Mouse (Mus musculus) ovary, adult 2 months (tissue): ENCODE data around the gene Lypd9. TPM values are rescaled to one million over a fixed set of nuclear protein-coding genes. Genes with fewer than 3 reads are reported as not detected.

Experiments used
- polyA plus RNA-seq: library from polyadenylated mRNA; depleted of rRNA; stranded (reverse); fragments of >200 nt; gene quantifications from 2 replicates; pipeline ENCODE4 v1.2.3, GENCODE M21; 2012; rRNA removed

Gene Lypd9
- polyA plus RNA-seq, result not detected in 2 replicates

DNA sequence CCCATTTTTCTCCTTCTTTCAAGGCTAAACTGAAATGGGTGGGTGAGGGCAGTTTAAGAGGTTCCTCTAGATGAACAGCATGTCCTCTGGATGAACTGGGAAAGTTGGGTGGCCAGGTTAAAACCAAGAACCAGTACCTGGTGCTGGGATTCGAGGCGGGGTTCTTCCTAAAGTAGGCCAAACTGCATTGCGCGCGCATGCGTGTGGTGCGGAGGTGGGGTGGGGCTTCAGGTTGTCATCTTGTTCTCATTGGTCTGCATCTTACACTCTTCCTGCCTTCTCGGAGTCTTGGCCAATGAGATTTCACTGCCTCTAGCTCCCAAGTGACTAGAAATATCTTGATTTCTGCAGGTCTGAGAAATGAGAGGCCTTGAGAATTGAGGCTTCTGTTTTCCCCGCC is at the start of gene Lypd9:
Lypd9 (minus strand) TSS at position 165 of the 400 bp plus-strand sequence.

DNA sequence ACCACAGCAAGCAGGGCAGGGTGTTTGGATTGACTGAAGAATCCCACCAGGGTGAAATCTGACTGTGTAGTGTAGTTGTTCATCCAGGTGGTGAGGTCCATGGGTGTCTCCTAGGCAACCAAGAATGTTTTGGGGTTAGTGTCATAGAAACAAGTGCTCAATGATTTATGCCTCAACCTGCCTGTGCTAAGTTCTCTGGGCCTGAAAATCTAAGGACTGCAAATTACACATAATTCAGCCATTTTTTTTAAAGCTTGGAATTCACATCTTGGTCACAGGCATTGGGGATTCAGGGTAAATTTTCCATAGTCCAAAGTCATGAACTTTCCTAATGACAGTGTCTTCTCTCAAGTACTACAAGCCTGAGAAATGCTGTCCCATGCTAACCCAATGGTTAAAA is 49.7 kb upstream of the Lypd9 start, which contains the start of gene Olfr331:
Olfr331 (minus strand) TSS at position 101 of the 400 bp plus-strand sequence.

DNA sequence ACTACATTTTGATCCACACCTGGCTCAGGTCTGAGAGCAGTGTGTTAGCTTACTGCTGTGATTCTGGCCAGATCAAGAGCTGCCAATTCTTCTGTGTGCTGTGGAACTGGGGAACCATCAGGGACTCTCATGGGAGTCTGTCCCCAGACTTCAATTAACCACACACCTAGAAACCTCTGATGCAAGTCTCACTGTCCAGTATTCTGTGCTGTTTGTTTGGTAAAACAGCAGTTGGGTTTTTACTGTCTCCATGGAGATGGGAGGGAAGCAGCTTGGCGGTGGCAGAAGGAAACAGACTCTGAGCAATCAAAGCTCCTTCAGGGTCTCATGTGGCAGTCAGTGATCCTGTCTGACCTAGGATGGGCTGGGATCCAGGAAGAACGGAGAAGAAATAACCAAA is 39.7 kb upstream of the Lypd9 start, which contains the start of gene Olfr332:
Olfr332 (minus strand) TSS at position 101 of the 400 bp plus-strand sequence.

DNA sequence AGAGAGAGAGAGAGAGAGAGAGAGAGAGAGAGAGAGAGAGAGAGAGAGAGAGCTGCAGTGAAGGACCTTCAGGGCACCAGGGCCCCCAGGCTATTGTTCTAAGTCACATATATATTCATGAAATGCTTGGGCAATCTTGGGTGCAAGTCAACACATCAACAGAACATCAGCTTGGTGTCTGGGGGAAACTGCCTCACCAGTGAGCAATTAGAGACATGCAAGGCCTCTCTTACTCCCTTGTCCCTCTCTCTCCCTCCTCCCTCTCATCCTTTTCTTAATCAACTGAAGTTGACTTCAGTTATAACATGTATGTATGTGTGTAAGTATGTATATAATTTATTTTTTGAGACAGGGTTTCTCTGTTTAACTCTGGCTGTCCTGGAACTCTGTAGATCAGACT is 9.4 kb upstream of the Lypd9 start, which contains the start of gene Olfr30:
Olfr30 (minus strand) TSS at position 101 of the 400 bp plus-strand sequence.

DNA sequence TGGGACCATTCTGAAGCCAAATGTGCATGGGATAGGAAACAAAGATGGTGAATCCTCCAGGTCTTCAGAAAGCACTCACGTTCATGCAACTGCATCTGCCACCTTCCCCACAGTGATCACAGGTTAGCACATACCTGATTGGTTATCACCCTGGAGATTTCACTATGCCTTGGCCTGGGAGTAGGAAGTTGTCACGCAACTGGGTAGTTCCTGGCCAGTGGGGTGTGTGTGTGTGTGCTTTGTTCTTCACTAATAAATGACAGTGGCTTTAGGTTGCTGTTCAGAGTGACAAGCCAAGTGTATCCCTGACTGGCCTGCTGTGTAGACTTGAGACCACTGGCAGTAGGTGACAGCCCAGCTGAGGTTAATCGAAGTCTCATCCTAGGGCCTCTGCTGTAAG is 20.5 kb downstream of the Lypd9 start, which contains the start of gene Gm12253:
Gm12253 (plus strand) TSS at position 301 of the 400 bp plus-strand sequence.

GRCm38 (mm10) chr11:58420815-58421214 is 31.9 kb downstream of the Lypd9 start, which contains the start of gene 1810065E05Rik:
TSS of gene 1810065E05Rik (plus strand) at chr11:58421111.

Other genes starting within 250 kb of the Lypd9 start
- 0.25 and 0.50 TPM in 2 replicates for gene 4930438A08Rik, start 178.1 kb downstream of the Lypd9 start, polyA plus RNA-seq
- gene Zfp692, start 145.9 kb downstream of the Lypd9 start, polyA plus RNA-seq, result 40.8 and 41.4 TPM in 2 replicates
- gene Zfp672, start 122.6 kb downstream of the Lypd9 start, polyA plus RNA-seq, result 58.2 and 61.2 TPM in 2 replicates
- 34.0 and 37.9 TPM in 2 replicates for gene Sh3bp5l, start 122.2 kb downstream of the Lypd9 start, polyA plus RNA-seq
- 0.80 and 1.4 TPM in 2 replicates for gene Lypd8, start 73.9 kb downstream of the Lypd9 start, polyA plus RNA-seq
- gene 1810065E05Rik, start 31.8 kb downstream of the Lypd9 start, polyA plus RNA-seq, result 0.42 and 1.6 TPM in 2 replicates
- not detected in 2 replicates for gene Gm12253, start 20.4 kb downstream of the Lypd9 start, polyA plus RNA-seq
- gene Olfr30, start 9.3 kb upstream of the Lypd9 start, polyA plus RNA-seq, result not detected in 2 replicates
- not detected in 2 replicates for gene Olfr332, start 39.6 kb upstream of the Lypd9 start, polyA plus RNA-seq
- 0.20 TPM in 1 of 2 replicates, not detected in the other for gene Olfr331, start 49.6 kb upstream of the Lypd9 start, polyA plus RNA-seq
- gene Olfr330, start 81.9 kb upstream of the Lypd9 start, polyA plus RNA-seq, result 4.6 and 8.1 TPM in 2 replicates
- 2.4 and 4.6 TPM in 2 replicates for gene Olfr329-ps, start 93.5 kb upstream of the Lypd9 start, polyA plus RNA-seq
- gene Olfr328, start 102.7 kb upstream of the Lypd9 start, polyA plus RNA-seq, result 0.24 and 0.40 TPM in 2 replicates
- gene Olfr224, start 117.6 kb upstream of the Lypd9 start, polyA plus RNA-seq, result 0.50 TPM in 1 of 2 replicates, not detected in the other
- not detected in 2 replicates for gene Olfr325, start 124.8 kb upstream of the Lypd9 start, polyA plus RNA-seq
- not detected in 2 replicates for gene Olfr324, start 142.2 kb upstream of the Lypd9 start, polyA plus RNA-seq
- 0.28 TPM in 1 of 2 replicates, not detected in the other for gene 2210407C18Rik, start 163.2 kb upstream of the Lypd9 start, polyA plus RNA-seq
- not detected in 2 replicates for gene Olfr323, start 177.6 kb upstream of the Lypd9 start, polyA plus RNA-seq
- gene Trim58, start 187.5 kb upstream of the Lypd9 start, polyA plus RNA-seq, result 0.06 TPM in 1 of 2 replicates, not detected in the other
- not detected in 2 replicates for gene Olfr322, start 205.9 kb upstream of the Lypd9 start, polyA plus RNA-seq
- not detected in 2 replicates for gene Olfr320, start 228.2 kb upstream of the Lypd9 start, polyA plus RNA-seq
- not detected in 2 replicates for gene Olfr319, start 246.2 kb upstream of the Lypd9 start, polyA plus RNA-seq